Mouse (Mus musculus): Measurements from ENCODE around the gene Gm4312. TPM values are rescaled to one million over a fixed set of nuclear protein-coding genes. Genes with fewer than 3 reads are reported as not detected.
"Not testable (repeated sequence)": the region's sequence is repeated elsewhere in the genome, so short reads cannot be mapped to it uniquely, and the experiment has no call there.

The Gm4312 gene
- not detected in 2 replicates for polyA plus RNA-seq (2014; fragmentation: Nextera tagmentation; extraction: Ambion mirVana)

DNA sequence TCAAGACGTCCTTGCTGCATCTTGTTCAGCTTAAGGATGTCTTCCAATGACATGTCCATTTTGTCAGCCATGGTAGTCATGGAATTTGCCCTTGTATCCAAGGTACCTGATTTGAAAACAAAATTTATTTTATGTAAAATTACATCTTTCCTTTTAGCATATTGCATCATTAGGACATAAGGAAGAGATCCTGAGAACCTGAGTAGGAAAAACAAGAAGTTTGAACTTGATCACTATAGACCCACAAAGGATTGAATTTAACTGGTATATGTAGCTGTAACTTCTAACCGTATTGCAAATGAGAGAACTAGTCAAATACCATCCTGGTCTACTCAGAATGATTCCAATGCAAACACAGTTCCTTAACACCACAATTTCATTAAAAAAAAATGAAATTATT lies at the start of gene Gm4312:
Gm4312 (minus strand) TSS at position 101 of the 400 bp plus-strand sequence.
- H3K9me3 ChIP-seq (ENCODE audit: low read depth, low read length); H3K4me1 ChIP-seq (ENCODE audit: insufficient read depth); DNase-seq; H3K4me2 ChIP-seq; H3K36me3 ChIP-seq (ENCODE audit: insufficient read depth); ATAC-seq (ENCODE audit: insufficient read depth); H3K27me3 ChIP-seq (ENCODE audit: insufficient read depth, low read length); H3K9ac ChIP-seq; H3K27ac ChIP-seq (ENCODE audit: low read depth); H3K4me3 ChIP-seq (ENCODE audit: low read depth, low read length): not testable (repeated sequence)
- WGBS, result no CpG with 5 or more reads among the region's 2 CpGs

GRCm38 (mm10) chr10:100427592-100427991 lies 45.2 kb upstream of the Gm4312 start:
- Histone ChIP-seq H3K9ac (no peak overlapping the region), H3K27ac (ENCODE audit: low read depth) (no peak overlapping the region), H3K4me3 (ENCODE audit: low read depth, low read length) (no peak overlapping the region), H3K9me3 (ENCODE audit: low read depth, low read length) (no peaks in the 10 kb centered on the region), H3K36me3 (ENCODE audit: insufficient read depth) (no peaks in the 10 kb centered on the region), H3K27me3 (ENCODE audit: insufficient read depth, low read length) (no peaks in the 10 kb centered on the region), H3K4me2 (no peak overlapping the region), H3K4me1 (ENCODE audit: insufficient read depth) (no peaks in the 10 kb centered on the region)
- ATAC-seq (ENCODE audit: insufficient read depth) (no peak), DNase-seq (no peak)
- no peak for TF ChIP-seq CTCF (IDR thresholded peaks at IDR 0.05; ENCODE audit: low read depth)
- WGBS, result 59% methylated on average over 2 of the region's 2 CpGs

DNA sequence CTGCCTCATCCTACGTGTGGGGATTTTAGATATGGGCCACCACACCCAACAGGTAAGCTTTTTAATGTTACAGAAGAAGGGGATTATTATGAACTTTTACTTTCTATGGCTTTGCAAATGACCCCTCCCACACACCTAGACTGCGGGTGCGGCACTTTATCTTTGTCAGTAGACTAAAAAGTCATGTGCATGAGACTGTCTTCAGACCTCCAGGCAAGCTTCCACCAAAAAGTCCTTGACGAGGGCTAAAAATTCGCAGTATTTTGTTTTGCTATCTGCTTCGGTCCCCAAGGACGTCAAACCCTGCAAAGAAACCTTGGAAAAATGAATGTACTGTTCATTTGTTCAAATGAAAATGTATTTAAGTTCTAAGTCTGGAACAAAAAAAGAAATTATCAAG lies 33.2 kb upstream of the Gm4312 start:
- no peaks in the 10 kb centered on the region for H3K36me3 ChIP-seq (ENCODE audit: insufficient read depth)
- TF ChIP-seq CTCF (IDR thresholded peaks at IDR 0.05; ENCODE audit: low read depth), result no peak
- H3K9ac ChIP-seq, result no peak overlapping the region
- no peaks in the 10 kb centered on the region for H3K9me3 ChIP-seq (ENCODE audit: low read depth, low read length)
- H3K4me1 ChIP-seq (ENCODE audit: insufficient read depth), result no peaks in the 10 kb centered on the region
- H3K4me2 ChIP-seq, result no peak overlapping the region
- no peak for DNase-seq
- H3K27me3 ChIP-seq (ENCODE audit: insufficient read depth, low read length), result no peaks in the 10 kb centered on the region
- no peak overlapping the region for H3K27ac ChIP-seq (ENCODE audit: low read depth)
- no peak overlapping the region for H3K4me3 ChIP-seq (ENCODE audit: low read depth, low read length)
- 82% methylated on average over 7 of the region's 7 CpGs for WGBS
- no peak for ATAC-seq (ENCODE audit: insufficient read depth)

GRCm38 (mm10) chr10:100402301-100402700 lies 19.9 kb upstream of the Gm4312 start:
- not testable (repeated sequence) for H3K4me3 ChIP-seq (ENCODE audit: low read depth, low read length); H3K9ac ChIP-seq; H3K9me3 ChIP-seq (ENCODE audit: low read depth, low read length); H3K4me1 ChIP-seq (ENCODE audit: insufficient read depth); ATAC-seq (ENCODE audit: insufficient read depth); H3K27ac ChIP-seq (ENCODE audit: low read depth); H3K4me2 ChIP-seq; DNase-seq; H3K36me3 ChIP-seq (ENCODE audit: insufficient read depth); H3K27me3 ChIP-seq (ENCODE audit: insufficient read depth, low read length)
- 89% methylated on average over 6 of the region's 6 CpGs for WGBS

GRCm38 (mm10) chr10:100361038-100361437 lies 21.3 kb downstream of the Gm4312 start, which contains the start of gene Gm4307:
Gene Gm4307, plus strand, starts transcription at chr10:100361338.
- no CpG with 5 or more reads among the region's 3 CpGs for WGBS
- H3K36me3 ChIP-seq (ENCODE audit: insufficient read depth); H3K4me2 ChIP-seq; ATAC-seq (ENCODE audit: insufficient read depth); DNase-seq; H3K27ac ChIP-seq (ENCODE audit: low read depth); H3K4me1 ChIP-seq (ENCODE audit: insufficient read depth); H3K9ac ChIP-seq; H3K9me3 ChIP-seq (ENCODE audit: low read depth, low read length); H3K4me3 ChIP-seq (ENCODE audit: low read depth, low read length); H3K27me3 ChIP-seq (ENCODE audit: insufficient read depth, low read length): not testable (repeated sequence)

DNA sequence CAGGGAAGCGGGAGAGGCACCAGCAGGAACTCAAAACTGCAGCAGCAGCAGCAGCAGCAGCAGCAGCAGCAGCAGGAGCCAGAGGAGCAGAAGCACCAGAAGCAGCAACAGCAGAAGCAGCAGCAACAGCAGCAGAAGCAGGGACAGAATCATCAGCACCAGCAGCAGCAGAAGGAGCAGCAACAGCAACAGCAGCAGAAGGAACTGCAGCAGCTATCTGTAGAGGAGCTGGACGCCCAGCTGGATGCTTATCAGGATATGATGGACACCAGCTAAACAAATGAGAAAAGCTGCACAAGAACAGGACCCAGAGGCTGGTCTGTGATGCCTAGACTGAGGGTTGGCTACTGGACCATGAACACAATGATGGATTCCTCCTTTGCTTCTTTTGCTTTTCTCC lies 25.5 kb downstream of the Gm4312 start:
- 58% methylated on average over 2 of the region's 2 CpGs for WGBS
- not testable (repeated sequence) for H3K4me3 ChIP-seq (ENCODE audit: low read depth, low read length); H3K9ac ChIP-seq; H3K4me1 ChIP-seq (ENCODE audit: insufficient read depth); H3K27me3 ChIP-seq (ENCODE audit: insufficient read depth, low read length); DNase-seq; H3K27ac ChIP-seq (ENCODE audit: low read depth); H3K9me3 ChIP-seq (ENCODE audit: low read depth, low read length); H3K4me2 ChIP-seq; H3K36me3 ChIP-seq (ENCODE audit: insufficient read depth); ATAC-seq (ENCODE audit: insufficient read depth)

DNA sequence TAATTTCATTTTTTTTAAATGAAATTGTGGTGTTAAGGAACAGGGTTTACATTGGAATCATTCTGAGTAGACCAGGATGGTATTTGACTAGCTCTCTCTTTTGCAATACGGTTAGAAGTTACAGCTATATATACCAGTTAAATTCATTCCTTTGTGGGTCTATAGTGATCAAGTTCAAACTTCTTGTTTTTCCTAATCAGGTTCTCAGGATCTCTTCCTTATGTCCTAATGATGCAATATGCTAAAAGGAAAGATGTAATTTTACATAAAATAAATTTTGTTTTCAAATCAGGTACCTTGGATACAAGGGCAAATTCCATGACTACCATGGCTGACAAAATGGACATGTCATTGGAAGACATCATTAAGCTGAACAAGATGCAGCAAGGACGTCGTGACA lies 31.6 kb downstream of the Gm4312 start, which contains the start of gene Gm4305:
Gm4305 (plus strand) TSS at position 301 of the 400 bp plus-strand sequence.
- DNase-seq; H3K4me3 ChIP-seq (ENCODE audit: low read depth, low read length); H3K27me3 ChIP-seq (ENCODE audit: insufficient read depth, low read length); H3K9ac ChIP-seq; H3K4me1 ChIP-seq (ENCODE audit: insufficient read depth); H3K36me3 ChIP-seq (ENCODE audit: insufficient read depth); H3K9me3 ChIP-seq (ENCODE audit: low read depth, low read length); H3K27ac ChIP-seq (ENCODE audit: low read depth); ATAC-seq (ENCODE audit: insufficient read depth); H3K4me2 ChIP-seq: not testable (repeated sequence)
- WGBS, result no CpG with 5 or more reads among the region's 3 CpGs

DNA sequence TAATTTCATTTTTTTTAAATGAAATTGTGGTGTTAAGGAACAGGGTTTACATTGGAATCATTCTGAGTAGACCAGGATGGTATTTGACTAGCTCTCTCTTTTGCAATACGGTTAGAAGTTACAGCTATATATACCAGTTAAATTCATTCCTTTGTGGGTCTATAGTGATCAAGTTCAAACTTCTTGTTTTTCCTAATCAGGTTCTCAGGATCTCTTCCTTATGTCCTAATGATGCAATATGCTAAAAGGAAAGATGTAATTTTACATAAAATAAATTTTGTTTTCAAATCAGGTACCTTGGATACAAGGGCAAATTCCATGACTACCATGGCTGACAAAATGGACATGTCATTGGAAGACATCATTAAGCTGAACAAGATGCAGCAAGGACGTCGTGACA lies 36.7 kb downstream of the Gm4312 start, which contains the start of gene Gm4303:
Gm4303 (plus strand) TSS at position 301 of the 400 bp plus-strand sequence.
- not testable (repeated sequence) for DNase-seq; H3K4me1 ChIP-seq (ENCODE audit: insufficient read depth); H3K4me2 ChIP-seq; ATAC-seq (ENCODE audit: insufficient read depth); H3K27me3 ChIP-seq (ENCODE audit: insufficient read depth, low read length); H3K9me3 ChIP-seq (ENCODE audit: low read depth, low read length); H3K9ac ChIP-seq; H3K36me3 ChIP-seq (ENCODE audit: insufficient read depth); H3K4me3 ChIP-seq (ENCODE audit: low read depth, low read length); H3K27ac ChIP-seq (ENCODE audit: low read depth)
- no CpG with 5 or more reads among the region's 3 CpGs for WGBS

- ATAC-seq (ENCODE audit: insufficient read depth); H3K4me1 ChIP-seq (ENCODE audit: insufficient read depth); H3K27me3 ChIP-seq (ENCODE audit: insufficient read depth, low read length); H3K9me3 ChIP-seq (ENCODE audit: low read depth, low read length); H3K4me2 ChIP-seq; H3K27ac ChIP-seq (ENCODE audit: low read depth); H3K36me3 ChIP-seq (ENCODE audit: insufficient read depth); H3K4me3 ChIP-seq (ENCODE audit: low read depth, low read length); H3K9ac ChIP-seq; DNase-seq: not testable (repeated sequence)
- WGBS, result no CpG with 5 or more reads among the region's 3 CpGs
Observed at GRCm38 (mm10) chr10:100340536-100340935, 41.8 kb downstream of the Gm4312 start, which contains the start of gene Gm4302. Gene Gm4302, plus strand, starts transcription at chr10:100340836.

DNA sequence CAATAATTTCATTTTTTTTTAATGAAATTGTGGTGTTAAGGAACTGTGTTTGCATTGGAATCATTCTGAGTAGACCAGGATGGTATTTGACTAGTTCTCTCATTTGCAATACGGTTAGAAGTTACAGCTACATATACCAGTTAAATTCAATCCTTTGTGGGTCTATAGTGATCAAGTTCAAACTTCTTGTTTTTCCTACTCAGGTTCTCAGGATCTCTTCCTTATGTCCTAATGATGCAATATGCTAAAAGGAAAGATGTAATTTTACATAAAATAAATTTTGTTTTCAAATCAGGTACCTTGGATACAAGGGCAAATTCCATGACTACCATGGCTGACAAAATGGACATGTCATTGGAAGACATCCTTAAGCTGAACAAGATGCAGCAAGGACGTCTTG lies 47.0 kb downstream of the Gm4312 start, which contains the start of gene Gm4301:
Gm4301 (plus strand) TSS at position 301 of the 400 bp plus-strand sequence.
- H3K36me3 ChIP-seq (ENCODE audit: insufficient read depth); H3K27me3 ChIP-seq (ENCODE audit: insufficient read depth, low read length); DNase-seq; H3K4me1 ChIP-seq (ENCODE audit: insufficient read depth); H3K4me2 ChIP-seq; ATAC-seq (ENCODE audit: insufficient read depth); H3K9me3 ChIP-seq (ENCODE audit: low read depth, low read length); H3K27ac ChIP-seq (ENCODE audit: low read depth); H3K9ac ChIP-seq; H3K4me3 ChIP-seq (ENCODE audit: low read depth, low read length): not testable (repeated sequence)
- no CpG with 5 or more reads among the region's 2 CpGs for WGBS

All from lung, embryonic 14.5 days (tissue).